Mouse (Mus musculus) midbrain, embryonic 11.5 days (tissue): ENCODE results near the gene Lhfpl2. TPM values are rescaled to one million over a fixed set of nuclear protein-coding genes. Genes with fewer than 3 reads are reported as not detected.

Experiments used
- ATAC-seq: fragments of 200-750 bp; cut with Nextera tagmentation; 2 replicates; pipeline ENCODE4 v1.8.0; 2017; ENCODE audit warnings: moderate TSS enrichment, moderate library complexity; ENCODE audit not compliant: low FRiP score
- DNase-seq: peaks from one replicate; pipeline ENCODE4 v3.0.0; 2015; ENCODE audit warnings: low spot score; ENCODE audit errors: missing footprints
- H3K27ac ChIP-seq: fragments of 300-500 bp; sonication (generic); 2 replicates; pipeline ENCODE4 v1.5.1; 2014; ENCODE audit warnings: low read depth, low read length
- H3K27me3 ChIP-seq: fragments of 300-500 bp; sonication (generic); 2 replicates; pipeline ENCODE4 v1.6.1; 2014; ENCODE audit warnings: mild to moderate bottlenecking, low read length, moderate library complexity, mixed read lengths; ENCODE audit not compliant: control insufficient read depth, insufficient read depth
- H3K36me3 ChIP-seq: fragments of 300-500 bp; sonication (generic); 2 replicates; pipeline ENCODE4 v1.6.1; 2014; ENCODE audit warnings: mild to moderate bottlenecking, low read length, moderate library complexity, mixed read lengths; ENCODE audit not compliant: control insufficient read depth, insufficient read depth
- H3K4me1 ChIP-seq: fragments of 300-500 bp; sonication (generic); 2 replicates; pipeline ENCODE4 v1.6.1; 2014; ENCODE audit warnings: low read length; ENCODE audit not compliant: control insufficient read depth, insufficient read depth
- H3K4me2 ChIP-seq: fragments of 300-500 bp; sonication (generic); 2 replicates; pipeline ENCODE4 v1.6.1; 2014; ENCODE audit warnings: mild to moderate bottlenecking, moderate library complexity
- H3K4me3 ChIP-seq: fragments of 300-500 bp; sonication (generic); 2 replicates; pipeline ENCODE4 v1.5.1; 2014; ENCODE audit warnings: low read depth, low read length
- H3K9ac ChIP-seq: fragments of 300-500 bp; sonication (generic); 2 replicates; pipeline ENCODE4 v1.6.1; 2014; ENCODE audit warnings: low read length
- H3K9me3 ChIP-seq: fragments of 300-500 bp; sonication (generic); 2 replicates; pipeline ENCODE4 v1.6.1; 2016; ENCODE audit warnings: low read length; ENCODE audit not compliant: control insufficient read depth
- WGBS: fragments of 180-500 bp; shearing (Covaris S2); extraction: QIAGEN DNeasy Blood & Tissue Kit; methylation state at CpG from one replicate; pipeline ENCODE4 v1.1.7; 2014; 5-methylcytosine and 5-hydroxymethylcytosine counted together
- polyA plus RNA-seq: library from polyadenylated mRNA; unstranded; fragments of >200 nt; fragmentation: Nextera tagmentation; extraction: Ambion mirVana; gene quantifications from 2 replicates; pipeline ENCODE4 v1.2.1, GENCODE M21; 2014

Lhfpl2 gene
- polyA plus RNA-seq, 1 experiment from 2014 or later: 17.0 TPM

DNA sequence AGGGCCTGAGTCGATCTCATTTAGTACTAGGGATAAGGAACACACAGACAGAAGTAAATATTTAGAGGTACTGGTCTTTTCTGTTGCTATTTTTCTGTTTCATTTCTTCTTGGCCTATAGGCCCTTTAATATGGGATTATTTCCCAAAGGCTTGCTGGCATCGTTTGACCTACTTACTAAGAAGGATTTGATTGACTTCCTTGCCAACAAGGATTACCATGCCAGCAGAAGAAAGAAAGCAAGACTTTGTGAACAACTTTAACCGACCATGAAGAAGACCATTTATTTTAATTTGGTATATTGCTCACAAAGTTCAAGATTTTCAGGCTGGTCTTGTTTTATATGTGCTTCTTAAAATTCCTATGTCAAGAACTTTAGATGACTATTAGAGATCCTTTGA is 42.8 kb downstream of the Lhfpl2 start:
- Histone ChIP-seq H3K27me3 (no peaks in the 10 kb centered on the region), H3K4me3 (no peak overlapping the region), H3K4me1 (no peaks in the 10 kb centered on the region), H3K36me3 (no peaks in the 10 kb centered on the region), H3K9me3 (no peaks in the 10 kb centered on the region), H3K4me2 (no peak overlapping the region), H3K9ac (no peak overlapping the region), H3K27ac (no peak overlapping the region)
- 72% methylated on average over 3 of the region's 3 CpGs for WGBS
- ATAC-seq: no peak
- no peak for DNase-seq

DNA sequence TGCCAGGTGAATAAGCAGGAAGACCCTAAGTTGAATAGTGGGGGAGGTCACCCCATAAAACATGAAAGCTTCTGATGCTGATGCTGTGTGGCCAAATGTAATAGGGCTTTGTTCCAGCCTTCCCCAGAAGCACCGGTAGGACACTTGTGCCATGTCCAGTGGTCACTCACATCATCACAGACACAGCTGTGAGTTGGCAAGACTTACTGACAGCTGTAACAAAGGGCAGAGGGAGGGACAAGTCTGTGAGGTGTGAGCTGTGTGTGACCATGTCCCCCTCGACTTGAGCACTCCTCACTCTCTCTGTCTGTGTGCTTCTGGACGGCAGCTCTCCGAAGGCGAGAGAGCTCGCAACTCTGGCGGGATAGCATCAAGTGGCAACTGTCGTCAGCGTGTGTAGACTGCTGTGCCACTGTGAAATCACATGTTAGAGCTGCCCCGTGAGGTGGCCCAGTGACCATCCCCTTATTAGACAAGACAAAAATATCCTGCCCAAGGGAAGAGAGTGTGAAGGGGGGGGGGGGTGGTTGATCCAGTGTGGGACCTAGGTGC is 43.5 kb downstream of the Lhfpl2 start:
- WGBS: 78% methylated on average over 10 of the region's 10 CpGs
- Histone ChIP-seq H3K27me3 (no peaks in the 10 kb centered on the region), H3K4me1 (no peaks in the 10 kb centered on the region), H3K27ac (no peak overlapping the region), H3K9ac (no peak overlapping the region), H3K36me3 (no peaks in the 10 kb centered on the region), H3K4me2 (no peak overlapping the region), H3K4me3 (no peak overlapping the region), H3K9me3 (no peaks in the 10 kb centered on the region)
- DNase-seq (no peak), ATAC-seq (no peak)

DNA sequence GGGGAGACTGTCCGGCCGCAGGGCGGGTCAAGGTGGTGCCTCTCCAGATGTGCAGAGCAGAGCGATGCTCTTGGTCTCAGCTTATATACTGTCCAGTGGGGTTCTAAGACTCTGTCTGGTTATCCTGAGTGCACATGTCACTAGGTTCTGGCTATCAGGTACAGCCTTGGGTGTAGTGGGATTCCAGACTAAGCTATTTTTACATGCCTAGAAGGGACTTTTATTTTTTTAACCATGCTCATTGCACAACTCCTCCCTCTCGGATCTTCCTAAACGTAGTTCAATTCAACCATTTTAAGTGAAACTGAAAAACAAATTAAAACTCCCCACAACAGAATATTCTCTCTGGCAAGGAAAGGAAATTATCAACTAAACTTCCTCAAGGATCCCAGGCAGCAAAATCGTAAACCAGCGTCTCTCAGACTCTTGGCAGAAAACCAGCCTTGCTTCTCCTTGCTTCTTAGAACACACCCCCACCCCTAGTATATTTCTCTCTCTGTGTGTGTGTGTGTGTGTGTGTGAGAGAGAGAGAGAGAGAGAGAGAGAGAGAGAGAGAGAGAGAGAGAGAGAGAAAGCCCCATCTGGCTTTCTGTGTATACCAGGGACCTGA is 47.4 kb downstream of the Lhfpl2 start:
- Histone ChIP-seq H3K4me2 (no peak overlapping the region), H3K27me3 (no peaks in the 10 kb centered on the region), H3K4me1 (no peaks in the 10 kb centered on the region), H3K27ac (no peak overlapping the region), H3K36me3 (no peaks in the 10 kb centered on the region), H3K9ac (no peak overlapping the region), H3K9me3 (no peaks in the 10 kb centered on the region), H3K4me3 (no peak overlapping the region)
- no peak for ATAC-seq
- no peak for DNase-seq
- WGBS: 90% methylated on average over 8 of the region's 8 CpGs

DNA sequence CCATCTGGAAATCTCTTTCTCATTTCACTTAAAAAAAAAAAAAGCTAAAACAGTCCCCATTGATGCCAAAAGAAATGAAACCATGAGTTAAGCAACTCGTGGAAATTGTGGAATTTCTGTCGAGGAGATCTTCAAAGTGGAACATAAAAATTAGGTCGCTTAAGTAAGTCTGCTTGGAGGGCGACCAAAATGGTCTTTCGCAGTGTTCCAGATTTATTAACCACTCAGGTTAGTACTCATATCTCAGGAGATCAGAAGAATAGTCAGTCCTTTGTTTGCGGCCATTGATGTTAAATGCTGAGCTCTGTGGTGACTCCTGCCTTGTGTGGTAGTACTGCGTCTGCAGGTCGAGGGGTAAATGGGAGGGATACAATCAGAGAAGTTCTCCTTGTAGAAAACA is 48.8 kb downstream of the Lhfpl2 start:
- H3K9me3 ChIP-seq: no peaks in the 10 kb centered on the region
- H3K4me3 ChIP-seq: no peak overlapping the region
- H3K27me3 ChIP-seq: no peaks in the 10 kb centered on the region
- ATAC-seq: no peak
- no peaks in the 10 kb centered on the region for H3K4me1 ChIP-seq
- no peaks in the 10 kb centered on the region for H3K36me3 ChIP-seq
- H3K9ac ChIP-seq: no peak overlapping the region
- 90% methylated on average over 8 of the region's 8 CpGs for WGBS
- DNase-seq: no peak
- H3K4me2 ChIP-seq: no peak overlapping the region
- H3K27ac ChIP-seq: no peak overlapping the region

DNA sequence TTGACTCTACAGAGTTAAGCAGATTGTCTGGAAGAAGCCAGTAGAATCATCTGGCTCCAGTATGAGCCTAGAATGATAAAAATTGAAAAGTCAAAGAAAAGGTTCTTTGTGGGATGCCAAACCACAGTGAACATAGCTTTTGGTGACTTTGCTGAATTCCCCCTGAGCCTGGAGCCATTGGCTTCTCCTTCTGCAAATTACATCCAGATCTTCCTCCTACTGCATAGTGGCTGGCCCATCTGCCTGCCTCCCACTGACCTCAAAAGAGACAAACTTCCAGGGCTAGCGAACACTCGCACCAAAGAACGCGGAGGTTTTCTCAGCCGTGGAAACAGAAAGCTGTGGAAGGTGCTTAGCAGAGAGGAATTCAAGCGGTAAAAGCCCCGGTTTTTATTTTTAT is 49.4 kb downstream of the Lhfpl2 start:
- Histone ChIP-seq H3K9me3 (no peaks in the 10 kb centered on the region), H3K4me2 (no peak overlapping the region), H3K4me3 (no peak overlapping the region), H3K9ac (no peak overlapping the region), H3K27me3 (no peaks in the 10 kb centered on the region), H3K4me1 (no peaks in the 10 kb centered on the region), H3K27ac (no peak overlapping the region), H3K36me3 (no peaks in the 10 kb centered on the region)
- DNase-seq: no peak
- 86% methylated on average over 7 of the region's 7 CpGs for WGBS
- ATAC-seq: no peak

DNA sequence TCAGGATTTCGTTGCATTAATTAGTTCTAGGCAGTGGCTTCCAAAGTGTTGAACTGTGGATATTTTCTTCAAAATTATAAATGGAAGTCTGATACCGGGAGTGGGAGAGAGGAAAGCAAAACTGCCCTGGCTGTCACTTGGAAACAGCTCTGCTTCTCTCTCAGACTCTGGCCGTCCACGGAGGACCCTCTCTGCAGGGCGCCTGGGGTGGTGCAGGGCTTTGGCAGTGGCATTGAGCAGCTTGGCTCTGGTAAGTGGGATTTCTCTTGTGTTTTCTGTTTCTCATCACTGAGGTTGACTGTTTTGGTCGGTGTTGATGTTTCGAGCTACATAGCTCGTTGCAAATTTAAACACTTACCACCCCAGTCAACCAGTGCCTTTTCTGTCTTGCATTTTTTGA is 53.0 kb downstream of the Lhfpl2 start:
- H3K27ac ChIP-seq: no peak overlapping the region
- no peaks in the 10 kb centered on the region for H3K27me3 ChIP-seq
- no peaks in the 10 kb centered on the region for H3K9me3 ChIP-seq
- WGBS: 85% methylated on average over 8 of the region's 8 CpGs
- no peak for DNase-seq
- H3K9ac ChIP-seq: no peak overlapping the region
- H3K4me1 ChIP-seq: no peaks in the 10 kb centered on the region
- H3K4me2 ChIP-seq: no peak overlapping the region
- H3K36me3 ChIP-seq: no peaks in the 10 kb centered on the region
- ATAC-seq: no peak
- H3K4me3 ChIP-seq: no peak overlapping the region

DNA sequence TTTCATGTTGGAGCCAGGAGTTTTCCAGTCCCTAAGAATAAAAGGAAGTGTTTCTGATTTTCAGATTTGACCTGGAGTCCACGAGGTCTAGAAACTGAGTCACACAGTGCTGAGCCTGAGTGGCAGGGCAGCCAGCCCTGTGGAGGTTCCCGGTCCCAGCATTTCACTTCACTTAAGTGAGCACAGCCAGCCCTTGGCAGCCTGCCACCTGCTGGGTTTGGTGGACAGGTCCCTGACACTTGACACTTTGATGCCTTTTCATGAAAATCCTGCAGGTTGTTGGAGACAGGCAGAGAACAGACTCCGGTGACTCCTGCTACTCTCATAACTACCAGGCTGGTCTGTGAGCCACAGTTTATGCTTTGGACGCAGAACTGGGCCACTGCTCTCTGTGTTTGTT is 57.9 kb downstream of the Lhfpl2 start:
- H3K9ac ChIP-seq: no peak overlapping the region
- H3K4me2 ChIP-seq: no peak overlapping the region
- ATAC-seq (no peak), DNase-seq (no peak)
- no peaks in the 10 kb centered on the region for H3K27me3 ChIP-seq
- H3K27ac ChIP-seq: no peak overlapping the region
- H3K4me1 ChIP-seq: no peaks in the 10 kb centered on the region
- H3K36me3 ChIP-seq: no peaks in the 10 kb centered on the region
- H3K9me3 ChIP-seq: peaks cover 3% of the 10 kb centered on the region; the same call in 1 of the 2 replicates
- 66% methylated on average over 4 of the region's 4 CpGs for WGBS
- H3K4me3 ChIP-seq: no peak overlapping the region

DNA sequence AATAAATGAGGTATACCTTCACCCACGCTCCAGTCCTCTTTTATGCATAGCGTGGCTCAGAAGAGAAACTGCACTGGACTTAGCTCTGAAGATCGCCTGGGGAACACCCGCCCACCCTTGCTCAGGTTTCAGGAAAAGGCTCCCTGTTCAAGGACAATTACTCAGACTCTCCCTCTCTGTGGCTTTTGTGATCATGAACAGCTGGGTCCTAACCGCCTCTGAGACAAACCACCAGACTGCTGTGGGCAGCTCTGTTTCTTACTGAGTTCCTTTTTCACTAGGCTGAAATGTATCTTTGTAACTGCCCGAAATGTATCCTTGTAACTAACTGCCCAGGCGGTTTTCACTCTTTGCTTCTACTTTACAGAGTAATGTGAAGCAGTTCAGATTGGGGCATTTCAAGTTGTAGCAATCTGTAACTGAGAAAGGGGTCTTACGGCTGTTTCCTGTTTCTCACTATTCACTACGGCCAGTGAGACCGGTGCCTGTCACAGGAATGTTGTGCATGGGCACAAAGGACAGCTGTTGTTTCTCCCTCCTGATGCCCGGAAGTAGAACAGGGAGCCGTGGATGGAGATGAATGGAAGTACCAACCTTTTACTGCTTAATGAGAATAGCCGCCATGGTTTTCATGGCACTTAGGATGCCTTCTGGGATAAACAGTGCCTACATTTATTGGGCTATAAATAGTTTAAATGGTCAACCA is 59.3 kb downstream of the Lhfpl2 start:
- WGBS: 83% methylated on average over 13 of the region's 13 CpGs
- no peaks in the 10 kb centered on the region for H3K27me3 ChIP-seq
- H3K9ac ChIP-seq: no peak overlapping the region
- H3K36me3 ChIP-seq: no peaks in the 10 kb centered on the region
- DNase-seq (no peak), ATAC-seq (no peak)
- H3K4me2 ChIP-seq: no peak overlapping the region
- H3K27ac ChIP-seq: no peak overlapping the region
- H3K4me1 ChIP-seq: no peaks in the 10 kb centered on the region
- H3K9me3 ChIP-seq: peaks cover 3% of the 10 kb centered on the region; the same call in 1 of the 2 replicates
- H3K4me3 ChIP-seq: no peak overlapping the region

DNA sequence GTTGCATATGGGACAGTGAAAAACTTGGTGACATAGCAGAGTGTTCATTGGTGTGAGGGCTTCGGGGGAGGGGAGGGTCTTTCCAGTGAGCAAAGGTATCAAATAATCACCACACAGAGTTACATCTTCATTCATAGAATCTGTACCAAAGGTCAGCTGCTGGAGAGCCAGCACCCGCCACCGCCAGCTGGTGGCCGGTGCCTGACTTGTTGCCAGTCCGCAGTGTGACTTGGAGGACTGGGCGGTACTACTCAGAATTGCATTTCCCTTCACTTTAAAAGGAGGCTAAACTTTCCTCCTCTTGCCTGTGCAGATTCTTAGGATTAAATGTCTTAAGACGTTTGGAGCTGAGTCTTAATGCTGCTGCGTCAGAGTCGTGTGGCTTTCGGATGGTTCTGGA is 59.9 kb downstream of the Lhfpl2 start:
- WGBS: 96% methylated on average over 10 of the region's 10 CpGs
- H3K4me1 ChIP-seq: no peaks in the 10 kb centered on the region
- peaks cover 3% of the 10 kb centered on the region; the same call in 1 of the 2 replicates for H3K9me3 ChIP-seq
- ATAC-seq (no peak), DNase-seq (no peak)
- no peaks in the 10 kb centered on the region for H3K36me3 ChIP-seq
- H3K27me3 ChIP-seq: no peaks in the 10 kb centered on the region
- no peak overlapping the region for H3K27ac ChIP-seq
- no peak overlapping the region for H3K4me2 ChIP-seq
- no peak overlapping the region for H3K4me3 ChIP-seq
- H3K9ac ChIP-seq: no peak overlapping the region
